Mouse (Mus musculus): ENCODE measurements around the gene CK137956. TPM values are rescaled to one million over a fixed set of nuclear protein-coding genes. Genes with fewer than 3 reads are reported as not detected.
A peak's percentile ranks its signal among the peaks of the same experiment; 100 is the strongest.

CK137956 gene
- polyA plus RNA-seq, 1 experiment = 1.4 TPM

DNA sequence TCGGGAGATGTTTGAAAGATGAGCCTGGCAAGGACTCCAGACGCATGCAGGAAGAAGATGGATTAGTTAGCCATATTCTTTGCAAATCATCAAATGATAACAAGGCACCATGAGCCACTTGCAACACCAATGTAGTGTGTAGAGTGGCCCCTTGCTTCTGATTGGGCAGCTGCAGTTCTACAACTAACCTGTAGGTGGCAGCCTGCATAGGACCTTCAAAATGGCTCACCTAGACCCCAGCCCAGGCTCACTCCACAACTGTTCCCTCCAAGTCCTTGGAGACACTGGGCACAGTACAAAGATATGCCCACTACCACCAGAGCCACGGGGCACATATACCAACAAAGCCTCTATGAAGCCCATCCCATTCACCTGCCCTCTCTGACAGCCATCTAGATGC is 35.4 kb downstream of the CK137956 start:
- DNase-seq (ENCODE audit: extremely low spot score in 1 of 2, low spot score in 1 of 2) = peak in 1 of 2 experiments; percentile 54

DNA sequence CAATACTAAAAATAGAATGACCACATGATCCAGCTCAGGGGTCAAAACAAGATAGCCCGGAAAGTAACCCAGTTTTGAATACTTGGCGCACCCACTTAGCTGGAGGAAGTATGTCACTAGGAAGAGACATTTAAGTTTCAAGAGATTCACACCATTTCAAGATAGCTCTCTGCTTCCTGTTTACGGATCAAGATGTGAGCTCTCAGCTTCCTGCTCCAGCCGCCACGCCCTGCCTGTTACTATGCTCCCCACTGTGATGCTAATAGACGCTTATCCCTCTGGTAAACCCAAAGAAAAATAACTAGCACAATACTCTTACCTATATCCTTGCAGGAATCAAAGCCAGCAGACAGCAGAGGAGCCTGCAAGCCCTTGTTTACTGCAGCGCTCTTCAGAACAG is 57.2 kb downstream of the CK137956 start:
- DNase-seq (ENCODE audit: extremely low spot score in 1 of 2, low spot score in 1 of 2) = no peak

DNA sequence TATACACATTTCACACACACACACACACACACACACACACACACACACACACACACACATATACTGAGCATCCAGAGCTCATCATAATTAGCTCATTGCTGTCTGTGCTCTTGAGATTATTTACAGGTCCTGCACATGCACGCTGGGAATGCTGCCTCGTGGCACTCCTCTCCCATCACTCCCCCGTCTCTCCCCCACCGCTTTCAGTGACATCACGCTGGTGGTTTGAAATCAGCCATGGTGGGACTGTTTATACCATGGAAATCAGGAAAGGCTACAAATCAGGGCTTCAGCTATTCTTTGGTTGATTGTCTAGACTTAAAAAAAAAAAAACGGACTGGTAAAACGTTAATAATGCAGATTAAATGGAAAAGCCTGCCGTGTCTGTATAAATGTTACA is 63.6 kb downstream of the CK137956 start:
- DNase-seq (ENCODE audit: extremely low spot score in 1 of 2, low spot score in 1 of 2) = no peak

DNA sequence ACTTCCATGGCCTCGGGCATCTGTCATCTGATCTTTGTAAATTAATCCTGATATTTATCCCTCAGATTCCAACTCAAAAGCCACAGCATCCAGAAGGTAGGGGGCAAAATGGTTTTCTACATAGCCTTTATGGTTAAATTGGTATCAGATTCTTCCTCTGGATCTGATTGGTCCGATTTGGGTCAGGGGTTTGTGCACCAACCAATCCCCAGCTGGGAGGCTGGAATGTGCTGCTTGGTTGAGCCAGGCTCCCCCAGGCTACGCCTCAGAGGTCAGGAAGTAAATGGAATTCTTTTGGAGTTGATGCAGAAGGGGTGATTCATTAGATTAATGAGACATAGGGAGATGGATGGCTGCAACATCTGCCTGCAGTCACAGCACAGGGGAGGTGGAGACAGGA is 66.8 kb downstream of the CK137956 start:
- no peak for DNase-seq (ENCODE audit: extremely low spot score in 1 of 2, low spot score in 1 of 2)

GRCm38 (mm10) chr4:127900893-127901456 is 69.8 kb downstream of the CK137956 start:
- no peak for DNase-seq (ENCODE audit: extremely low spot score in 1 of 2, low spot score in 1 of 2)

GRCm38 (mm10) chr4:127889071-127889470 is 81.7 kb downstream of the CK137956 start:
- DNase-seq (ENCODE audit: extremely low spot score in 1 of 2, low spot score in 1 of 2) = no peak

- DNase-seq (ENCODE audit: extremely low spot score in 1 of 2, low spot score in 1 of 2) = no peak
Measured at GRCm38 (mm10) chr4:127878966-127879365, 91.8 kb downstream of the CK137956 start.

Other genes starting within 250 kb of the CK137956 start
- 35.0 and 35.6 TPM in 2 replicates for gene Csmd2, start 16.9 kb upstream of the CK137956 start, polyA plus RNA-seq (2012; rRNA removed)